Mouse (Mus musculus): ENCODE measurements around the gene Gnas. TPM values are rescaled to one million over a fixed set of nuclear protein-coding genes. Genes with fewer than 3 reads are reported as not detected.
"Not testable (repeated sequence)": the region's sequence is repeated elsewhere in the genome, so short reads cannot be mapped to it uniquely, and the experiment has no call there.

Gene Gnas
- polyA plus RNA-seq, 1 experiment from 2014 or later, result 1,446 TPM

DNA sequence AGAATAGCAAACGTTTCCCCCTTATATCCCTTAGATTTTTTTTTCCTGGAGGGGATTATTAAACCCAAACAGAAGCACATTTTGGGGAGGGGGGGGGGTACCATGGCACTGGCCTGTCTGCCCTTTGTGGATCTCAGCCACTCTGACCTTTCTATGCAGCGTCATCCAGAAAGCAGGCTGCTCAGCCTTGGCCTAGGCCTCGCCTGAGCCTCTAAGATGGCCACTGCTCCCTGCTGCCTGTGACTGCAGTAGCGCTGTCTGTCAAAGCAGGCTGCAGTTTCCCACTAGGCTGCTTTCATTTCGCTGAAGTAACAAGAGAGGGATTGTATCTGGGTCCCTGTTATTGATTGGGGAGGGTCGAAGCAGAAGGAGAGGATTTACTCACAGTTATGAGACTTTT is 18.4 kb downstream of the Gnas start:
- Histone ChIP-seq H3K27me3 (replicated peaks) (peaks cover 13% of the 10 kb centered on the region), H3K9ac (no peak overlapping the region), H3K27ac (ENCODE audit: poor library complexity, severe bottlenecking) (no peak overlapping the region), H3K4me3 (no peak overlapping the region), H3K4me2 (no peak overlapping the region), H3K36me3 (no peaks in the 10 kb centered on the region), H3K4me1 (replicated peaks) (no peaks in the 10 kb centered on the region; the same call in 1 of the 2 replicates), H3K9me3 (replicated peaks) (peaks cover 35% of the 10 kb centered on the region)
- 62% methylated on average over 6 of the region's 6 CpGs for WGBS
- no peak for ATAC-seq (ENCODE audit: insufficient number of reproducible peaks, low FRiP score)

DNA sequence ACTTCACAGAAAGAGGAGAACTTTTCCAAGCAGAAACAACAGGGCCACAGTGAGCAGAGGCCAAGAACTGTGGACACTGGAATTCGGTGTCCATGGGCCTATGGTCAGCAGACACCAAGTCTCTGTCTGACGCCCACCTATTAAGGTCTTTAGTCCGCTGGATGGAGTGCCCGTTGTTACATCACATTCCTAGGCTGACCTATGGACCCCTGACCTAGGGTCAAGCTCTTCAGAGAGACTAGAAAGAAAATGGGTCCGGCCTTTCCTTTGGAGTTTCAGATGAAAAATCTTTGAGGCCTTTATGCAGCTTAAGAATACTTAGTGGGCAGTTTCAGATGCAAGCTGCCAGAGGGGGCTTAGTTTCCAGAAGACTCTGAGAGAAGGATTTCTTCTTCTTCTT is 21.5 kb downstream of the Gnas start:
- no peak overlapping the region for H3K4me2 ChIP-seq
- 0 out of 2 replicates have a peak, but pooled peaks cover 3% of the 10 kb centered on the region for H3K27me3 ChIP-seq (replicated peaks)
- 47% methylated on average over 5 of the region's 5 CpGs for WGBS
- peaks cover 4% of the 10 kb centered on the region for H3K9me3 ChIP-seq (replicated peaks)
- no peak overlapping the region for H3K9ac ChIP-seq
- H3K4me3 ChIP-seq, result no peak overlapping the region
- no peaks in the 10 kb centered on the region for H3K4me1 ChIP-seq (replicated peaks)
- no peaks in the 10 kb centered on the region for H3K36me3 ChIP-seq
- H3K27ac ChIP-seq (ENCODE audit: poor library complexity, severe bottlenecking), result no peak overlapping the region
- no peak for ATAC-seq (ENCODE audit: insufficient number of reproducible peaks, low FRiP score)

DNA sequence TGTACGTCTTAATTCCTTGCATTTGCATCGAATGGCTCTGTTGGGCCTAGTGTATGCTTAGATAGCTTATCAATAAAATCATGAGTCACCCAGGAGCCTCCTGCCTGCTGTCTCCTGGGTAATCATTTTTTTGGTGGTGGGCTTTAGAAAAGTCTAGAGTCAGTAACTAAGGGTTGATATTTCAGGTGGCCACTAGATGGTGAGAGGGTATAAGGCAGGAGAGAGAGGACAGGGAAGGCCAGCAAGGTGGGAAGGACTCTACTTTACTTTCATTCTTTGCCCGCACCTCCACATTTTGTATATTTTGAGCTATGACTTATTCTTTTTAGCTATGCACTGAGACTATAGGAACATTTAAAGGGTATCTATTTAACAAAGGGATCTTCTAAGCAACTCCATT is 23.8 kb downstream of the Gnas start:
- Histone ChIP-seq H3K36me3 (no peaks in the 10 kb centered on the region), H3K4me3 (no peak overlapping the region), H3K4me1 (replicated peaks) (peaks cover 3% of the 10 kb centered on the region; the same call in 1 of the 2 replicates), H3K9me3 (replicated peaks) (no peaks in the 10 kb centered on the region), H3K27ac (ENCODE audit: poor library complexity, severe bottlenecking) (no peak overlapping the region), H3K9ac (no peak overlapping the region), H3K27me3 (replicated peaks) (0 out of 2 replicates have a peak, but pooled peaks cover 3% of the 10 kb centered on the region), H3K4me2 (no peak overlapping the region)
- WGBS, result 61% methylated on average over 3 of the region's 3 CpGs
- ATAC-seq (ENCODE audit: insufficient number of reproducible peaks, low FRiP score), result no peak

DNA sequence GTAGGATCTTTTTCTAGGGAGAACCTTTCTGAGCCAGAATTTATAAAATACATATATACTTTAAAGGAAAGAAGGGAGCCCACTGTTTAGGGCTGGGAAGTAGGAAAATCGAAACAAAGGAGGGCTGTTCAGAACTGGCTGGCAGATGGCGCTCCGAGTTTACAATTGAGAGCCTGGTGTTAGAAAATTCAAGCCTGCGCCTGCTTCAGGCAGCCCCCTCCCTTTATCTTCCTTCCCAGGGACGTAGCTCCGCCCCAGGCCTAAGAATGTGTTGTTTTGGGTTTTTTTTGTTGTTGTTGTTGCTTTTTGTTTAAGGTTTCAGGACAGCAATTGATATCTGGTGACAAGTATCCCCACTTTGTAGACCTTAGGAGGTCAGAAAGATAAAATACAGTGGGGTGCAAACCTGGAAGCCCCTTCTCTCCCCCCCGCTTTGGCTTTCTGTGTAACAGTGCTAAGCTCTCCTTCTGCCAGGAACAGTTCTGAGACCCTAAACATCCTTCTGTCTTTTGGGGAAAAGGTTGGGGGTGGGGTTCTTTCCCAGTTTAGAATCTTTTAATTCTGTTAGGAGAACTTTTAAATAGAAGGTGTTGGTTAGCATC is 26.9 kb downstream of the Gnas start:
- WGBS, result 13% methylated on average over 7 of the region's 7 CpGs
- no peak overlapping the region for H3K4me3 ChIP-seq
- H3K36me3 ChIP-seq, result no peaks in the 10 kb centered on the region
- no peak overlapping the region for H3K9ac ChIP-seq
- peak; percentile 39; the same call in 1 of the 2 replicates for ATAC-seq (ENCODE audit: insufficient number of reproducible peaks, low FRiP score)
- H3K27ac ChIP-seq (ENCODE audit: poor library complexity, severe bottlenecking), result no peak overlapping the region
- H3K9me3 ChIP-seq (replicated peaks), result no peaks in the 10 kb centered on the region
- H3K4me1 ChIP-seq (replicated peaks), result peaks cover 3% of the 10 kb centered on the region; the same call in 1 of the 2 replicates
- 0 out of 2 replicates have a peak, but pooled peaks cover 3% of the 10 kb centered on the region for H3K27me3 ChIP-seq (replicated peaks)
- H3K4me2 ChIP-seq, result no peak overlapping the region

DNA sequence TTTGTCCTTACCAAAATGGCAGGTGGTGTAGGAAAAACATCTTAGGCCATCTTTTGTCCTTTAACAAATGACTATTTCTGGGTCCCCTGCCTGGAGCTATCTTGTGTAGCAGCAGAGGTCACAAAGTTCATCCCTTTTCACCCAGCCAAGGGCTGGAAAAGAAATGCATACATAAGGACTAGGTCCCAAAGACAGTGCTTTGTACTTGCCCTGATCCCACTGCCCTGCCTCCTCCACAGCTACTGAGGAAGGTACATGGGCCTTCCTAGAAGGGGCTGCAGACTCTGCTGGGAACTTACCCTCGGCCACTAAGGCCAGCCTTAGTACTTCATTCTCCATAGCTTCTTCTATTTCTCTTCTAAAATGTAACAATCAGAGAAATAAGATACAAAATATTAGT is 27.5 kb downstream of the Gnas start:
- no peak overlapping the region for H3K4me3 ChIP-seq
- H3K27ac ChIP-seq (ENCODE audit: poor library complexity, severe bottlenecking), result no peak overlapping the region
- H3K4me1 ChIP-seq (replicated peaks), result peaks cover 3% of the 10 kb centered on the region; the same call in 1 of the 2 replicates
- no peak overlapping the region for H3K9ac ChIP-seq
- ATAC-seq (ENCODE audit: insufficient number of reproducible peaks, low FRiP score), result no peak
- no peaks in the 10 kb centered on the region for H3K9me3 ChIP-seq (replicated peaks)
- 71% methylated on average over 1 of the region's 1 CpGs for WGBS
- H3K36me3 ChIP-seq, result no peaks in the 10 kb centered on the region
- no peak overlapping the region for H3K4me2 ChIP-seq
- 0 out of 2 replicates have a peak, but pooled peaks cover 3% of the 10 kb centered on the region for H3K27me3 ChIP-seq (replicated peaks)

DNA sequence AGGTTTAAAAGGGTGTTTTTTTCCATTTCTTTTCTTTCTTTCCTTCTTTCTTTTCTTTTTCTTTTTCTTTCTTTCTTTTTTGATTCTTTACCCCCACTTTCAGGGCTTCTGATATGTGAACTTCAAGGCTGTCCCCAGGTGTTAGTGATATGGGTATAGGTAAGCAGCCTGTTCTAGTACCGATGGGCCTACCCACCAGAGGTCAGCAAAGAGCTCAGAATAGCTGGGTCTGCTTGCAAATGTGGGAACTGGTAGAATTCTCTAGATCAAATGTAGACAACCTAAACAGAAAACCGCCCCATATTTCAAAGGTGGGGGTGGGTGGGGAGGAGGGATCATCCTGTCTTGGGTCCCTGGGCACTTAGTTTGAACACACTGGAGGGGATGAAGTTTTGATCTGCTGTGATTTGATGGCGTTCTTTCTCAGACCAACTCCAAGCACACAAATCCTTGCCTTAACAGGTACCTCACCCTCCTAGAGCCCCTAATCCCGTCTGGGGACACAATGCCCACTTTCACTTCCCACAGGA is 28.1 kb downstream of the Gnas start:
- no peak overlapping the region for H3K27ac ChIP-seq (ENCODE audit: poor library complexity, severe bottlenecking)
- H3K9me3 ChIP-seq (replicated peaks), result no peaks in the 10 kb centered on the region
- WGBS, result 34% methylated on average over 4 of the region's 4 CpGs
- no peak overlapping the region for H3K4me3 ChIP-seq
- peak; percentile 76 for ATAC-seq (ENCODE audit: insufficient number of reproducible peaks, low FRiP score)
- 0 out of 2 replicates have a peak, but pooled peaks cover 3% of the 10 kb centered on the region for H3K27me3 ChIP-seq (replicated peaks)
- no peaks in the 10 kb centered on the region for H3K36me3 ChIP-seq
- peaks cover 3% of the 10 kb centered on the region; the same call in 1 of the 2 replicates for H3K4me1 ChIP-seq (replicated peaks)
- H3K4me2 ChIP-seq, result no peak overlapping the region
- no peak overlapping the region for H3K9ac ChIP-seq

DNA sequence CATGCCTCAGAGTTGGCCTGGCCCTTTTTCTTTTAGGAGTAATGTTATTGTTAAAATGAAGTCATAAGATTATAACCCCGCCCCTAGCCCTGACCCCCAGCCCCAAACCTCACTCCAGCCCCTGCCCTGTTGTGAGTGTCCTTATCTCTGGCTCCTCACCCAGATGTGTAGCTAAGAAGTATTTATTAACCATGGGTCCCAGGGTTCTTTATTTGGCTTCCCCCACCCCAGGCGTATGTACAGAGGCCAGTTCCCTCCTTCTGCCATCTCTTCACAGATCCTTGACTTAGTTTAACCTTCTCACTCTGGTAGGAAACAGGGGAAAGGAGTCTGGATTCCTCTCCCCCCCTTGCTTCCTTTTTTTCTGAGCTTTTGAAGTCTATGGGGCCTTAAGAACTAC is 28.5 kb downstream of the Gnas start:
- H3K4me3 ChIP-seq, result no peak overlapping the region
- H3K27ac ChIP-seq (ENCODE audit: poor library complexity, severe bottlenecking), result no peak overlapping the region
- no peak overlapping the region for H3K9ac ChIP-seq
- H3K9me3 ChIP-seq (replicated peaks), result no peaks in the 10 kb centered on the region
- no peak for ATAC-seq (ENCODE audit: insufficient number of reproducible peaks, low FRiP score)
- H3K27me3 ChIP-seq (replicated peaks), result 0 out of 2 replicates have a peak, but pooled peaks cover 3% of the 10 kb centered on the region
- 86% methylated on average over 2 of the region's 2 CpGs for WGBS
- H3K4me2 ChIP-seq, result no peak overlapping the region
- H3K36me3 ChIP-seq, result no peaks in the 10 kb centered on the region
- peaks cover 3% of the 10 kb centered on the region; the same call in 1 of the 2 replicates for H3K4me1 ChIP-seq (replicated peaks)

DNA sequence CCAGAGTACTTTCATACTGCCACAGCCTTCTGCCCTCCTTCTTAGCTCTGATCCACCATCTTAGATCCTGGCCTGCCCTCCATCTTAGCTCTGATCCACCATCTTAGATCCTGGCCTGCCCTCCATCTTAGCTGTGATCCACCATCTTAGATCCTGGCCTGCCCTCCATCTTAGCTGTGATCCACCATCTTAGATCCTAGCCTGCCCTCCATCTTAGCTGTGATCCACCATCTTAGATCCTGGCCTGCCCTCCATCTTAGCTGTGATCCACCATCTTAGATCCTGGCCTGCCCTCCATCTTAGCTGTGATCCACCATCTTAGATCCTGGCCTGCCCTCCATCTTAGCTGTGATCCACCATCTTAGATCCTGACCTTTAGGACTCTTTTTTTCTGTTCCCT is 31.3 kb downstream of the Gnas start:
- not testable (repeated sequence) for H3K4me3 ChIP-seq; H3K4me2 ChIP-seq; H3K27ac ChIP-seq (ENCODE audit: poor library complexity, severe bottlenecking); H3K36me3 ChIP-seq; ATAC-seq (ENCODE audit: insufficient number of reproducible peaks, low FRiP score); H3K9ac ChIP-seq; H3K27me3 ChIP-seq (replicated peaks); H3K9me3 ChIP-seq (replicated peaks); H3K4me1 ChIP-seq (replicated peaks)

DNA sequence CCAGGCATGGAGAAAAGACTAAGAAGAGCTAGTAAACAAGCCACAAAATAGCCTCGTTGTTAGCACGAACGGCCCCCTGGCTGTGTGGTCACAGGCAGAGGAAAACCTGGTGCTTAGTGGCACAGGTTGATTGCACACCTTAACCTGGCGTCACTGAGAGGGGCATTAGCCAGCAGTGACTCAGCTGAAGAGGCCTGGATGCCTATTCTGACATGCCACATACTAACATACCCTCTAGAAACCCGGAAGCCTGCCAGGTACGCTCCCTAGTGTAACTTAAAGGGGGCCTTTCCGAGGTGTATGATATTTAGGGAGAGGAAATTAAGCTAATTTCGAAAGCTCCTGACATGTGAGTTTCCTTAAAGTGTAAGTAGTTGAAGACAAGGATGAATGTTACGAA is 32.5 kb downstream of the Gnas start:
- Histone ChIP-seq H3K4me3 (no peak overlapping the region), H3K9me3 (replicated peaks) (no peaks in the 10 kb centered on the region), H3K27me3 (replicated peaks) (no peaks in the 10 kb centered on the region), H3K27ac (ENCODE audit: poor library complexity, severe bottlenecking) (no peak overlapping the region), H3K36me3 (no peaks in the 10 kb centered on the region), H3K4me1 (replicated peaks) (no peaks in the 10 kb centered on the region; the same call in 1 of the 2 replicates), H3K4me2 (no peak overlapping the region), H3K9ac (no peak overlapping the region)
- WGBS, result 86% methylated on average over 9 of the region's 9 CpGs
- ATAC-seq (ENCODE audit: insufficient number of reproducible peaks, low FRiP score), result no peak

DNA sequence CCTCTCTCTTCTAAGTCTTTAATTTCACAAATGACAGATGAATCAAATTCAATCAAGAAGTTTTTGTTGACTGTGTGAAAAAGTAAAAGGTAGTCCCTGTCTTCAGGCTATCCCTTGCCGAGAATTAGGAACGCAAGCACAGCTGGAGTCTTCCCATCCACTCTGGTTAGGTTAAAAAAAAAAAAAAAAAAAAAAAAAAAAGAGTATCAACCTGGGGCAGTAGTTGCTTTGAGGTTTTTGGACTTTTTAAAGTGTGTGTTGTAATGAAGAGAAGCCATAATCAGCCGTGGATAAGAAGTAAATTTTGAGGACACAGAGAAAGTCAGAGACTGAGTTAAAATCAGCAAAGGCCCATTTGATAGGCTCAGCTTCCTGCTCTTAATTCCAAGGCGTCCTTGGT is 41.9 kb downstream of the Gnas start:
- Histone ChIP-seq H3K9ac (no peak overlapping the region), H3K4me2 (0 out of 2 replicates have a peak overlapping the region, but pooled peaks have one; percentile 74), H3K4me3 (0 out of 2 replicates have a peak overlapping the region, but pooled peaks have one; percentile 99), H3K27ac (ENCODE audit: poor library complexity, severe bottlenecking) (no peak overlapping the region), H3K36me3 (no peaks in the 10 kb centered on the region), H3K27me3 (replicated peaks) (no peaks in the 10 kb centered on the region), H3K9me3 (replicated peaks) (peaks cover 8% of the 10 kb centered on the region; the same call in 1 of the 2 replicates), H3K4me1 (replicated peaks) (peaks cover 11% of the 10 kb centered on the region)
- no peak for ATAC-seq (ENCODE audit: insufficient number of reproducible peaks, low FRiP score)
- WGBS, result 68% methylated on average over 4 of the region's 4 CpGs

DNA sequence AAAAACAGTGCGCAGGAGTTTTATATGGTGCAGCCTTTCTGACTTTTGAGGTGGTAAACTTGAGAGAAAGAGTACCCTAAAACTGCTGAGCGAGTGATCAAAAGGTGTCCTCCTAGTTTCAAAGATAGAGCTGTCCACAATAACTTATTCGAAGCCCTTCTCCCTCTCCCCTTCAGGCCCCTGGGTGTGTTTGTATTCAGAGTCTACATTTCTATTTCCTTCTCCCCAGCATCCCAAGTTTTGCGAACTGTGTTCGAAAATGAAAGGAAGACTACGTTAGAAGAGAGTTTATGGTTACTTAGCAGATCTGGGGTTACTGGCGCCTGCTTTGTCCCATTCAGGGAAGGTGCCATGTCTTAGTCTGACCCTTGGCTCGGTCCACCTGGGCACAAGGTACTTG is 42.4 kb downstream of the Gnas start:
- 67% methylated on average over 8 of the region's 8 CpGs for WGBS
- peaks cover 11% of the 10 kb centered on the region for H3K4me1 ChIP-seq (replicated peaks)
- H3K9ac ChIP-seq, result peak overlapping the region; percentile 48; the same call in 1 of the 2 replicates
- no peaks in the 10 kb centered on the region for H3K27me3 ChIP-seq (replicated peaks)
- H3K36me3 ChIP-seq, result no peaks in the 10 kb centered on the region
- peak overlapping the region; percentile 74 for H3K4me2 ChIP-seq
- no peak for ATAC-seq (ENCODE audit: insufficient number of reproducible peaks, low FRiP score)
- peaks cover 8% of the 10 kb centered on the region; the same call in 1 of the 2 replicates for H3K9me3 ChIP-seq (replicated peaks)
- H3K4me3 ChIP-seq, result peak overlapping the region; percentile 99
- H3K27ac ChIP-seq (ENCODE audit: poor library complexity, severe bottlenecking), result no peak overlapping the region
